Mouse (Mus musculus): Measurements from ENCODE around the gene Bsn.

The Bsn gene

GRCm38 (mm10) chr9:108056361-108057261 is 133.6 kb downstream of the Bsn start:
- in situ Hi-C loops (cut with MboI, MseI), result loop anchor here (5.0 kb wide), 1 partner anchor 39 kb away; no protein-coding TSS in a partner anchor

- in situ Hi-C loops (cut with MboI, MseI), result loop anchor here (5.0 kb wide), 1 partner anchor 38 kb away; no protein-coding TSS in a partner anchor
Observed at GRCm38 (mm10) chr9:108055661-108056237, 134.4 kb downstream of the Bsn start.

GRCm38 (mm10) chr9:108055061-108055460 is 135.1 kb downstream of the Bsn start:
- in situ Hi-C loops (cut with MboI, MseI), result loop anchor here (5.0 kb wide), 1 partner anchor 38 kb away; no protein-coding TSS in a partner anchor

- in situ Hi-C loops (cut with MboI, MseI), result loop anchor here (5.0 kb wide), 1 partner anchor 37 kb away; no protein-coding TSS in a partner anchor
Observed at GRCm38 (mm10) chr9:108054331-108055040, 135.7 kb downstream of the Bsn start.

- in situ Hi-C loops (cut with MboI, MseI), result no loop called here
Observed at GRCm38 (mm10) chr9:108053665-108054225, 136.4 kb downstream of the Bsn start.

GRCm38 (mm10) chr9:108052885-108053664 is 137.1 kb downstream of the Bsn start, which contains the start of gene Amigo3:
Gene Amigo3 (plus strand): TSS chr9:108053159.
- in situ Hi-C loops (cut with MboI, MseI), result no loop called here

GRCm38 (mm10) chr9:108052411-108052810 is 137.8 kb downstream of the Bsn start:
- in situ Hi-C loops (cut with MboI, MseI), result no loop called here

GRCm38 (mm10) chr9:108051931-108052220 is 138.3 kb downstream of the Bsn start:
- in situ Hi-C loops (cut with MboI, MseI), result no loop called here

GRCm38 (mm10) chr9:108051184-108051930 is 138.8 kb downstream of the Bsn start:
- in situ Hi-C loops (cut with MboI, MseI), result no loop called here

- in situ Hi-C loops (cut with MboI, MseI), result loop anchor here (10.0 kb wide), 1 partner anchor 1265 kb away; the partner anchor contains the start of gene Rad54l2
Observed at GRCm38 (mm10) chr9:108049561-108050251, 140.5 kb downstream of the Bsn start.

- in situ Hi-C loops (cut with MboI, MseI), result loop anchor here (10.0 kb wide), 1 partner anchor 1264 kb away; the partner anchor contains the start of gene Rad54l2
Observed at GRCm38 (mm10) chr9:108049016-108049455, 141.1 kb downstream of the Bsn start, which contains the start of gene Gmppb. Gene Gmppb (plus strand): TSS chr9:108049242.

- in situ Hi-C loops (cut with MboI, MseI), result loop anchor here (10.0 kb wide), 1 partner anchor 1264 kb away; the partner anchor contains the start of gene Rad54l2
Observed at GRCm38 (mm10) chr9:108048566-108048955, 141.6 kb downstream of the Bsn start.

- in situ Hi-C loops (cut with MboI, MseI), result loop anchor here (10.0 kb wide), 1 partner anchor 1263 kb away; the partner anchor contains the start of gene Rad54l2
Observed at GRCm38 (mm10) chr9:108047601-108048565, 142.3 kb downstream of the Bsn start.

GRCm38 (mm10) chr9:108046582-108046981 is 143.6 kb downstream of the Bsn start:
- in situ Hi-C loops (cut with MboI, MseI), result loop anchor here (10.0 kb wide), 1 partner anchor 1262 kb away; the partner anchor contains the start of gene Rad54l2

Measured in T-helper 1 cell (primary cell).